Mouse (Mus musculus): ENCODE measurements around the gene Fam219a. TPM values are rescaled to one million over a fixed set of nuclear protein-coding genes. Genes with fewer than 3 reads are reported as not detected.

Gene Fam219a
- total RNA-seq, 2 experiments from 2014 or later = 0.26 to 1.5 TPM

- no peak for ATAC-seq (replicated peaks; ENCODE audit: low FRiP score, poor library complexity, severe bottlenecking)
Measured at GRCm38 (mm10) chr4:41556311-41556953, 12.9 kb downstream of the Fam219a start.

DNA sequence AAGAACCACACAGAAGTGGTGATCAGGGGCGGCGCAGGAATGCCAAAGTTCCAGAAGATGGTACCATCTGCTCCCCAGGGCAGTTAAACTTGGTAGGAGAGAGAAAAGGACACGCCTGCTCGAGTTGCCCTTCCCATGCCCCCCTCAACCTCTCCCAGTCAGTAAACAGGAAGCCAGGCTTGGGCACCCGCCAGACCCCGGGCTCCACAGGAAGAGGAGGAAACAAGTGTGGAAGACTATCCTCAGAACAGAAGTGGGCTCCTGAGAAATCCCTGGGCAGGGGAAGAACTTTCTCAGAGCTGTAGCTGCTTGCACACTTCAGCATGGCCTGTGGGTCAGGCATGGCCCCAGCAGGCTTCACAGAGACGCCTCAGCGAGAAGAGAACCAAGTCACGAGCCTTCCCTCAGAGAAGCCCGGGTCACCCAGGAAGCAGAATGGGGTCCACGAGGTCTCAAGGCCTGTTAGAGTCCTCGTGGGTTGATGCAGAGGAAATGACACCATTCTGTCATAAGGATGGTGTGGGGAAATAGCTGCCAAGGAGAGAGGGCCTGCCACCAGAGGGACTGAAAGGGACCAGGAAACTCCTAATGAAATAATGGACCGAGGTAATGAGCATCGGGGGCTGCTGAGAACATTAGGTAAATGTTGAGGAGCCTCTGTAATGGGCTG, 14.2 kb downstream of the Fam219a start:
- no peak for ATAC-seq (replicated peaks; ENCODE audit: low FRiP score, poor library complexity, severe bottlenecking)

- no peak for ATAC-seq (replicated peaks; ENCODE audit: low FRiP score, poor library complexity, severe bottlenecking)
Measured at GRCm38 (mm10) chr4:41553116-41553515, 16.2 kb downstream of the Fam219a start.

DNA sequence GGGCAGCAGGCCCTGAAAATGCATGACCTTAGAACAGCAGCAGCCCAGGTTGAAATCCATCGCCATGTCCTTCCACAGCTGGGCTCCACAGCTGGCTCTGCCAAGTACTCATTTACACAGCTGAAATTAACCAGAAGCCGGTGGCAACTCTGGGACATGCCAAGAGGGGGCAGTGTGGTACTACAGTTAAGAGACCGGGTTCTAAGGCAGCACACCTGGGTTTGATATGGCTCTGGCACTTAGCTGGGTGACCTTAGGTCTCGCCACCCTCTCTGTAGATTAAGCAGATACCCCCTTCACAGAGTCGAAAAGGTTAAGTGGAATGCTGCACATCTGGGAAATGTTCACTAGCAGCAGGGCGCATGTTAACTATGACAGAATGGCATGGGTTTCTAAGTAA, 16.8 kb downstream of the Fam219a start:
- no peak for ATAC-seq (replicated peaks; ENCODE audit: low FRiP score, poor library complexity, severe bottlenecking)

GRCm38 (mm10) chr4:41547086-41547485, 22.3 kb downstream of the Fam219a start:
- ATAC-seq (replicated peaks; ENCODE audit: low FRiP score, poor library complexity, severe bottlenecking) = no peak

DNA sequence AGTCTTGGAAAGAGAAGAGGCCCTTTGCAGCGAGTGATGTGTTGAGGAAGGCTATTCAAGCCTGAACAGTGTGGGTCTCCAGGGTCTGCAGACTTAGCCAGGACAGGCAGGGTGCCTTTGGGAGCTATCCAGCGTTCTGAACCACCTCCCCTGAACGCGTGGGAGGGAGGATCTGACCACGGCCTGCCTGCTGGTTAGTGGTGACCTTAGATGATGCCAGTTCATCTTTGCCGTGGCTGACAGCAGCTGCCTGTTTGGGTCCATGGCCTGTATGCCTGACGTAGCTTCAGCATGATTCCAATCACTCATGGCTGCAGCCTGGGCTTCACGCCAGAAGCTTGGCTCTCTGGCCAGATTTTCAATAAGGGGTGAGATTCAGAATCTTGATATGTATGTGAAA, 23.4 kb downstream of the Fam219a start:
- no peak for ATAC-seq (replicated peaks; ENCODE audit: low FRiP score, poor library complexity, severe bottlenecking)

DNA sequence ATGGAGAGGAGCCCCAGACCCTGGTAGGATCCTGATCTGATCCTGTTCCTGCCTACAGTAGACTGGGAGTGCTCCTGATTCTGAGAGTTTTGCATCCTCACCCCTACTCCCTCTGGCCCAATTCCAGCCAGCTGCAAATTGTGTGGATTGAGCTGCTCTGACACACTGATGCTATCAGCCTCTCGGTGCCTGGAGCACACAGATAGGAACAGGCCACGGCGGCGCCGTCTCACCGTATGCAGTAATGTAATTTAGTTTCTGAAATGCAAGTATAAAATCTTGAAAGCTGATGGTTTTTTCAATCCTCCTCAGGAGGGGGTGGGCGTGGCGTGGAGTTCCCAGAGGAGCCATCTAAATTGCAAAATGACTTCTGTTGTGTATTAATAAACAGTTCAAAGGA, 27.2 kb downstream of the Fam219a start:
- no peak for ATAC-seq (replicated peaks; ENCODE audit: low FRiP score, poor library complexity, severe bottlenecking)

DNA sequence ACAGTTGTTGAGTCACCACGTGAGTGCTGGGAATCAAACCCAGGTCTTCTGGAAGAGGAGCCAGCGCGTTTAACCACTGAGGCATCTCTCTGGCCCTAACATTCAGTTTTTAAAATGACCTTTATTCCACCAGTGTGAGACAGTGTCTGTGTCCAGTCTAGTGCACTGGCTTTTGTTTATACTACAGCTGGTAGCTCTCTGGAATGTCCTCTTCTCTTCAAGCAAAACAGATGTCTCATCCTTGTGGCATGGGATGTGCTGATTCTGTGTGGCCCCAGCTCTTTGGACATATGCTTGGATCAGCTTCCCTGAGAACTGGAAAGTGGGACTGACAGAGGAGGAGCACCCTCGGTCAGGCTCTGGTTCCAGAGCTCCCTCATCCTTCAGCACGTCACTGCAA, 34.5 kb downstream of the Fam219a start:
- ATAC-seq (replicated peaks; ENCODE audit: low FRiP score, poor library complexity, severe bottlenecking) = no peak

GRCm38 (mm10) chr4:41532420-41532819, 36.9 kb downstream of the Fam219a start:
- no peak for ATAC-seq (replicated peaks; ENCODE audit: low FRiP score, poor library complexity, severe bottlenecking)

GRCm38 (mm10) chr4:41527996-41528395, 41.3 kb downstream of the Fam219a start:
- ATAC-seq (replicated peaks; ENCODE audit: low FRiP score, poor library complexity, severe bottlenecking) = no peak

- ATAC-seq (replicated peaks; ENCODE audit: low FRiP score, poor library complexity, severe bottlenecking) = no peak
Measured at GRCm38 (mm10) chr4:41527076-41527475, 42.3 kb downstream of the Fam219a start.

DNA sequence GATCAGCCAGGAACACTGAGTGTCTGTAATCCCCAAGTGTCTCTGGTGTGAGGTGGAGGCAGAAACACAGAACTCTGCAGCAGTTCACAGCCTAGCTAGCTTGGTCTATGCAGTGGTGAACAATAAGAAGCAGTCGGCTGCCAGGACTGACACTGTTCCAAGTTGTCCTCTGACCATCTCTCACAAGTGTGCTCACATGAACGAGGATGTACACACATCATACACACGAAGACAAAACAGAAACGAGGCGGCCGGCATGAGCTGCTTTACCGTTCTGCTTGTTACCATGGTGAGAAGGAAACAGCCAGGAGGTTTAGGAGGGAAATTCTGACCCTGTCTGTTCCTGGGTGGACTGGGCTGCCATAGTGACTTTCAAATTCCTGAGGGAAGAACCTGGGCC, 42.8 kb downstream of the Fam219a start:
- no peak for ATAC-seq (replicated peaks; ENCODE audit: low FRiP score, poor library complexity, severe bottlenecking)

- ATAC-seq (replicated peaks; ENCODE audit: low FRiP score, poor library complexity, severe bottlenecking) = no peak
Measured at GRCm38 (mm10) chr4:41524829-41525228, 44.5 kb downstream of the Fam219a start.

DNA sequence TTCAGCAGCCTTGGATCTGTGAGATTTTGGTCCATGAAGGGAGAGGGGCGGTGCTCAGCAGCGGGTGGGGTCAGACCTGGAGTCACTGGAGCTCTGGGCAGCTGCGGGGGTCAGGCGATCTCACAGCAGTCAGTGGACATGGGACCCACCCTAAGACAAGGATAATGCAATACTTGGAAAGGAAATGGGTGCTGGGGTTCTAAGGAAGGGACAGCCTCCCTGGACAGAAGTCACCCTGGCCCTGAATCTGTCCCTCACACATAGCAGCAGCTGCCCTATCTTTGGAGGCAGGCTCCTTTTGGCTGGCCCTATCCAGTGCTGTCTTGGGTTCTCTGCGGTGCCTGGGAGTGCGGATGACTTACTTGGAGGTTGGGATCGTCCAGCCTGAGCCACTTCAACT, 45.5 kb downstream of the Fam219a start:
- no peak for ATAC-seq (replicated peaks; ENCODE audit: low FRiP score, poor library complexity, severe bottlenecking)

- ATAC-seq (replicated peaks; ENCODE audit: low FRiP score, poor library complexity, severe bottlenecking) = no peak
Measured at GRCm38 (mm10) chr4:41522788-41523187, 46.5 kb downstream of the Fam219a start.

DNA sequence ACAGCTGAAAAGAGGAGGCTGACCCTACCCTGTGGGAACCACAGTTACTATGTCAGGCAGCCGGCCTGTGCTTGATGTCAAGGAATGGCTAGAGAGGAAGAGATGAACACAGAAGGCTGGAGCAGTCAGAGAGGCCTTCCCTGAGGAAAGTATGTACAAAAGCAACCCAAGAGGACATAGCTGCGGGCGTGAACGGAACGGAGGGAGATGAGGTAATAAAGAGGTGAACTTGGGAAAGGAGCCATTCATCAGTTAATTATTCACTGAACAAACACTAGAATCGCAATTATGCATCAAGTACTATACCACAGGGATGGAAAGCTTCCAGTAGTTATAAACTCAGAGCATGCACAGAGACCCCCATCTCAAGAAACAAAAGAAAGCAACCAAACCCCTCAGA, 47.2 kb downstream of the Fam219a start:
- ATAC-seq (replicated peaks; ENCODE audit: low FRiP score, poor library complexity, severe bottlenecking) = no peak

GRCm38 (mm10) chr4:41520641-41521040, 48.7 kb downstream of the Fam219a start:
- ATAC-seq (replicated peaks; ENCODE audit: low FRiP score, poor library complexity, severe bottlenecking) = no peak

- ATAC-seq (replicated peaks; ENCODE audit: low FRiP score, poor library complexity, severe bottlenecking) = no peak
Measured at GRCm38 (mm10) chr4:41519195-41519594, 50.1 kb downstream of the Fam219a start.

GRCm38 (mm10) chr4:41518349-41518748, 51.0 kb downstream of the Fam219a start:
- ATAC-seq (replicated peaks; ENCODE audit: low FRiP score, poor library complexity, severe bottlenecking) = no peak

- no peak for ATAC-seq (replicated peaks; ENCODE audit: low FRiP score, poor library complexity, severe bottlenecking)
Measured at GRCm38 (mm10) chr4:41517233-41517632, 52.1 kb downstream of the Fam219a start, which contains the start of gene 1110017D15Rik. 1110017D15Rik (minus strand) TSS chr4:41517333.

- no peak for ATAC-seq (replicated peaks; ENCODE audit: low FRiP score, poor library complexity, severe bottlenecking)
Measured at GRCm38 (mm10) chr4:41513714-41514113, 55.6 kb downstream of the Fam219a start.

DNA sequence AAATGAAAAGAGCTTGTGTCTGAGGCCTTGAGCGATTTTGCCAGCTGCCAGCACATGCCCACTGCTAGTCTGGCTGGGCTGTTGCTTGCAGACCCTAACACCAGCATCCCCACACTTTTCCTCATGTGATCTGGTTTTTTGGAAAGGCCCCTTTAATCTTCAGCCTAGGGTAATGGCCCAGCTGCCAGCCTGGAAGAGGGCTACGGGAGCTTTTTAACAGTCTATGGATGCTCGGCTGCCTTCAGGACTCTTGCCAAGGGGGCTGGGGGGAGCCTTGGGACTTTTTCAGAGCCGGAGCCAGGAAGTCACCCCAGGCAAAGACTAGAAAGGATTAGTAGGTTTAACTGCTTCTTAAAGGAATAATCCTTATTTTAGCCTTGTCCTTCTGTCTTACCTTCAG, 56.0 kb downstream of the Fam219a start:
- no peak for ATAC-seq (replicated peaks; ENCODE audit: low FRiP score, poor library complexity, severe bottlenecking)

All from erythroblast, adult 5-6 weeks (primary cell).